Mouse (Mus musculus) stomach, embryonic 15.5 days (tissue): ENCODE results near the gene Prpf8. TPM values are rescaled to one million over a fixed set of nuclear protein-coding genes. Genes with fewer than 3 reads are reported as not detected.
A peak's percentile ranks its signal among the peaks of the same experiment; 100 is the strongest.

ENCODE experiments used
- ATAC-seq: fragments of 200-750 bp; cut with Nextera tagmentation; 2 replicates; pipeline ENCODE4 v1.8.0; 2017; ENCODE audit warnings: low read depth, moderate number of reproducible peaks, moderate TSS enrichment; ENCODE audit not compliant: insufficient read depth, low FRiP score
- H3K27ac ChIP-seq: fragments of 300-500 bp; sonication (generic); 2 replicates; pipeline ENCODE4 v1.5.1; 2015; ENCODE audit warnings: mild to moderate bottlenecking, inconsistent platforms
- H3K27me3 ChIP-seq: fragments of 300-500 bp; sonication (generic); replicated peaks from 2 replicates; pipeline ENCODE4 v1.6.1; 2015; ENCODE audit warnings: inconsistent platforms
- H3K36me3 ChIP-seq: fragments of 300-500 bp; sonication (generic); 2 replicates; pipeline ENCODE4 v1.6.1; 2015; ENCODE audit warnings: inconsistent platforms
- H3K4me1 ChIP-seq: fragments of 300-500 bp; sonication (generic); 2 replicates; pipeline ENCODE4 v1.6.1; 2015; ENCODE audit warnings: inconsistent platforms
- H3K4me2 ChIP-seq: fragments of 300-500 bp; sonication (generic); 2 replicates; pipeline ENCODE4 v1.6.1; 2015; ENCODE audit warnings: mild to moderate bottlenecking, inconsistent platforms
- H3K4me3 ChIP-seq: fragments of 300-500 bp; sonication (generic); replicated peaks from 2 replicates; pipeline ENCODE4 v1.5.1; 2015; ENCODE audit warnings: inconsistent platforms
- H3K9ac ChIP-seq: fragments of 300-500 bp; sonication (generic); 2 replicates; pipeline ENCODE4 v1.6.1; 2015; ENCODE audit warnings: inconsistent platforms
- H3K9me3 ChIP-seq: fragments of 300-500 bp; sonication (generic); 2 replicates; pipeline ENCODE4 v1.6.1; 2016; ENCODE audit warnings: inconsistent platforms
- WGBS: fragments of 180-500 bp; shearing (Covaris S2); methylation state at CpG from one replicate; pipeline ENCODE4 v1.1.7; 2015; 5-methylcytosine and 5-hydroxymethylcytosine counted together
- polyA plus RNA-seq: library from polyadenylated mRNA; unstranded; fragments of >200 nt; fragmentation: Nextera tagmentation; extraction: Ambion mirVana; gene quantifications from 2 replicates; pipeline ENCODE4 v1.2.1, GENCODE M21; 2015

Gene Prpf8
- polyA plus RNA-seq, 1 experiment from 2014 or later: 49.9 TPM

- no peaks in the 10 kb centered on the region for H3K9me3 ChIP-seq
- peak overlapping the region; percentile 90 for H3K4me2 ChIP-seq
- H3K27me3 ChIP-seq: no peaks in the 10 kb centered on the region
- 59% methylated on average over 7 of the region's 7 CpGs for WGBS
- H3K4me3 ChIP-seq: peak overlapping the region; percentile 56
- H3K36me3 ChIP-seq: peaks cover 10% of the 10 kb centered on the region; the same call in 1 of the 2 replicates
- ATAC-seq: no peak
- no peak overlapping the region; the same call in 1 of the 2 replicates for H3K27ac ChIP-seq
- peaks cover 19% of the 10 kb centered on the region for H3K4me1 ChIP-seq
- H3K9ac ChIP-seq: peak overlapping the region; percentile 52; the same call in 1 of the 2 replicates
Observed at GRCm38 (mm10) chr11:75468410-75468809, 18.2 kb upstream of the Prpf8 start.

GRCm38 (mm10) chr11:75469261-75469660, 17.4 kb upstream of the Prpf8 start:
- Histone ChIP-seq H3K9ac (no peak overlapping the region), H3K4me2 (no peak overlapping the region), H3K27me3 (no peaks in the 10 kb centered on the region), H3K36me3 (peaks cover 10% of the 10 kb centered on the region; the same call in 1 of the 2 replicates), H3K9me3 (no peaks in the 10 kb centered on the region), H3K4me1 (peaks cover 15% of the 10 kb centered on the region), H3K4me3 (no peak overlapping the region), H3K27ac (no peak overlapping the region)
- 91% methylated on average over 4 of the region's 4 CpGs for WGBS
- no peak for ATAC-seq

GRCm38 (mm10) chr11:75470675-75471074, 15.9 kb upstream of the Prpf8 start:
- peaks cover 15% of the 10 kb centered on the region for H3K4me1 ChIP-seq
- no peak overlapping the region for H3K4me3 ChIP-seq
- no peak overlapping the region for H3K9ac ChIP-seq
- no peak overlapping the region for H3K27ac ChIP-seq
- no peaks in the 10 kb centered on the region for H3K9me3 ChIP-seq
- H3K36me3 ChIP-seq: peaks cover 4% of the 10 kb centered on the region; the same call in 1 of the 2 replicates
- WGBS: 73% methylated on average over 3 of the region's 3 CpGs
- H3K27me3 ChIP-seq: no peaks in the 10 kb centered on the region
- no peak overlapping the region for H3K4me2 ChIP-seq
- ATAC-seq: no peak

GRCm38 (mm10) chr11:75472469-75473081, 14.0 kb upstream of the Prpf8 start:
- H3K4me1 ChIP-seq: peaks cover 10% of the 10 kb centered on the region
- H3K4me3 ChIP-seq: no peak overlapping the region
- ATAC-seq: no peak
- no peak overlapping the region for H3K27ac ChIP-seq
- H3K4me2 ChIP-seq: no peak overlapping the region
- H3K9me3 ChIP-seq: no peaks in the 10 kb centered on the region
- no peaks in the 10 kb centered on the region for H3K27me3 ChIP-seq
- WGBS: 71% methylated on average over 11 of the region's 11 CpGs
- no peak overlapping the region for H3K9ac ChIP-seq
- no peaks in the 10 kb centered on the region for H3K36me3 ChIP-seq

GRCm38 (mm10) chr11:75473376-75473775, 13.2 kb upstream of the Prpf8 start:
- WGBS: 62% methylated on average over 7 of the region's 7 CpGs
- H3K27ac ChIP-seq: no peak overlapping the region
- H3K4me2 ChIP-seq: no peak overlapping the region
- H3K27me3 ChIP-seq: no peaks in the 10 kb centered on the region
- no peak for ATAC-seq
- H3K36me3 ChIP-seq: no peaks in the 10 kb centered on the region
- no peak overlapping the region for H3K9ac ChIP-seq
- H3K9me3 ChIP-seq: no peaks in the 10 kb centered on the region
- no peak overlapping the region for H3K4me3 ChIP-seq
- H3K4me1 ChIP-seq: peaks cover 4% of the 10 kb centered on the region

GRCm38 (mm10) chr11:75486192-75486591, 424 bp upstream of the Prpf8 start:
- Histone ChIP-seq H3K4me2 (peak overlapping the region; percentile 24; the same call in 1 of the 2 replicates), H3K4me1 (peaks cover 7% of the 10 kb centered on the region), H3K4me3 (no peak overlapping the region), H3K27me3 (no peaks in the 10 kb centered on the region), H3K9ac (no peak overlapping the region), H3K27ac (no peak overlapping the region), H3K9me3 (no peaks in the 10 kb centered on the region), H3K36me3 (peaks cover 15% of the 10 kb centered on the region)
- ATAC-seq: 0 out of 2 replicates have a peak, but pooled peaks have one; percentile 23
- 18% methylated on average over 3 of the region's 3 CpGs for WGBS

- 36% methylated on average over 6 of the region's 6 CpGs for WGBS
- ATAC-seq: no peak
- H3K27me3 ChIP-seq: no peaks in the 10 kb centered on the region
- no peaks in the 10 kb centered on the region for H3K9me3 ChIP-seq
- H3K36me3 ChIP-seq: peaks cover 28% of the 10 kb centered on the region
- H3K9ac ChIP-seq: peak overlapping the region; percentile 70
- H3K4me3 ChIP-seq: peak overlapping the region; percentile 75
- H3K4me2 ChIP-seq: peak overlapping the region; percentile 91
- 0 out of 2 replicates have a peak overlapping the region, but pooled peaks have one; percentile 74 for H3K27ac ChIP-seq
- H3K4me1 ChIP-seq: peaks cover 7% of the 10 kb centered on the region
Observed at GRCm38 (mm10) chr11:75487496-75487895, 880 bp downstream of the Prpf8 start.

GRCm38 (mm10) chr11:75494296-75495049, 7.9 kb downstream of the Prpf8 start:
- H3K27me3 ChIP-seq: no peaks in the 10 kb centered on the region
- no peak overlapping the region for H3K4me2 ChIP-seq
- ATAC-seq: no peak
- 93% methylated on average over 10 of the region's 10 CpGs for WGBS
- H3K9ac ChIP-seq: no peak overlapping the region
- no peak overlapping the region for H3K27ac ChIP-seq
- peaks cover 93% of the 10 kb centered on the region for H3K36me3 ChIP-seq
- no peaks in the 10 kb centered on the region for H3K9me3 ChIP-seq
- H3K4me1 ChIP-seq: 0 out of 2 replicates have a peak, but pooled peaks cover 3% of the 10 kb centered on the region
- H3K4me3 ChIP-seq: no peak overlapping the region

- no peaks in the 10 kb centered on the region for H3K9me3 ChIP-seq
- no peak overlapping the region for H3K27ac ChIP-seq
- H3K36me3 ChIP-seq: peaks cover 94% of the 10 kb centered on the region
- WGBS: 78% methylated on average over 1 of the region's 1 CpGs
- no peaks in the 10 kb centered on the region for H3K27me3 ChIP-seq
- H3K4me3 ChIP-seq: no peak overlapping the region
- no peak overlapping the region for H3K9ac ChIP-seq
- no peak overlapping the region for H3K4me2 ChIP-seq
- 0 out of 2 replicates have a peak, but pooled peaks cover 3% of the 10 kb centered on the region for H3K4me1 ChIP-seq
- ATAC-seq: no peak
Observed at GRCm38 (mm10) chr11:75498126-75498525, 11.5 kb downstream of the Prpf8 start.

- H3K27ac ChIP-seq: no peak overlapping the region
- H3K36me3 ChIP-seq: peaks cover 48% of the 10 kb centered on the region
- ATAC-seq: no peak
- no peak overlapping the region for H3K4me2 ChIP-seq
- no peaks in the 10 kb centered on the region for H3K27me3 ChIP-seq
- 87% methylated on average over 4 of the region's 4 CpGs for WGBS
- no peaks in the 10 kb centered on the region for H3K9me3 ChIP-seq
- H3K4me1 ChIP-seq: peaks cover 25% of the 10 kb centered on the region
- no peak overlapping the region for H3K4me3 ChIP-seq
- no peak overlapping the region for H3K9ac ChIP-seq
Observed at GRCm38 (mm10) chr11:75508162-75508561, 21.5 kb downstream of the Prpf8 start.

GRCm38 (mm10) chr11:75508904-75509303, 22.3 kb downstream of the Prpf8 start:
- no peak for ATAC-seq
- no peak overlapping the region for H3K4me2 ChIP-seq
- no peak overlapping the region; the same call in 1 of the 2 replicates for H3K27ac ChIP-seq
- no peaks in the 10 kb centered on the region for H3K9me3 ChIP-seq
- peaks cover 25% of the 10 kb centered on the region for H3K4me1 ChIP-seq
- no peak overlapping the region for H3K9ac ChIP-seq
- H3K27me3 ChIP-seq: no peaks in the 10 kb centered on the region
- peaks cover 43% of the 10 kb centered on the region for H3K36me3 ChIP-seq
- H3K4me3 ChIP-seq: no peak overlapping the region
- 66% methylated on average over 8 of the region's 8 CpGs for WGBS
